Mouse (Mus musculus): ENCODE data around the gene Zdhhc13.

DNA sequence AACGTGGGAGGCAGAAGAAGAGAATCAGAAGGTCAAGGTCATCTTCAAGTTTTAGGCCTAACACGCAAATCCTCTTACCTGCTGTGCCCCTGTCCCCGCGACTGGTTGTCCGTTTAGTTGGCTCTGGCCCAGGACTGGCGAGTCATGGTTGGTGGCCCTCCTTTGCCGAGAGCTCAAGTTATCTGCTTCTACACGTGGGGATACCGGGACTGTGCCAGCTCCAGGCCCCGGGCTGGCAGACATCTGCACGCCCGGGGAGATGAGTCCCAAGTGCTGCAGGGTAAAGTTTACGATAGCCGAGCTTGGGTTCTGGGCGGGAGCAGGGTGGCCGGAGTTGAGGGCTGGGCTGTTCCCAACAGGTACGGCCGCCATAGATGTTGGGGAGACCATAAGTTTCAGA is 78.8 kb downstream of the Zdhhc13 start:
- TF ChIP-seq POLR2A (IDR thresholded peaks at IDR 0.05; ENCODE audit: insufficient read depth, low read depth, low read length) (no peak), CTCF (IDR thresholded peaks at IDR 0.05; ENCODE audit: insufficient read depth, low read depth, low read length) (no peak)

All from olfactory bulb, adult 2 months (tissue).